Mouse (Mus musculus): ENCODE results near the gene Magi3.
A peak's percentile ranks its signal among the peaks of the same experiment; 100 is the strongest.

Magi3 gene

DNA sequence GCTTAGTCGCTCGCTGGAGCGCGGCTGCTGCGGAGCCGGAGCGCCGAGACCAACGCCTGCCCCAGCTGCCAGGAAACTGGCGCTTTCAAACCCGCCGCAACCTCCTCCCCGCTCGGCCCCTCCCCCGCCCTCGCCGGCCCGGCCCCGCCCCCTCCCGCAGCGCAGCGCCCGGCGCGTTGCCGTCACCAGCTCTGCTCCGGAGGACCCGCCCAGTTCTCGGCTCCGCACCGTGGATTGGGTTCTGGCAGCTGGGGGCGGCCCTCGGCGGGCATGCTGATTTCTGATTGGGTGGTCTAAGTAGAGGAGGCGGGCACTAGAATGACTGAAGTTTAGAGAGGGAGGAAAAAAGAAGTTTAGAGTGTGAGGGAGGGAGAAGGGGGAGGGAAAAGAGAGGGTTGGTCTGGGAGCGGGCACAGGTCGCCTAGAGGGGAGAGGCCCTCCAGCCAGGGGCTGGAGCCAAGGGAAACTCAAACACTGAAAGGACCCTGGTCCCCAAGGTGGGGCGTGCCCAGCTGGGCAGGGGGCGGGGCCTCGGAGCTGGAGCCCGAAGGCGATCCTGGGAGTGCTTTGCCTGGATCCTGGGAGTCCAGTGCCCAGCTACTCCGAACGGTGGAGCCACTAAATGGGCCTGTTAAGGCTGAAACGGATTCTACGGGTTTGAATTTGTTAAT is at the start of gene Magi3:
Gene Magi3, minus strand, starts transcription at position 80 of the 671 bp plus-strand sequence.
- DNase-seq (ENCODE audit: low read depth, low spot score) = peak; percentile 94

GRCm38 (mm10) chr3:104264530-104265145 is 44.5 kb upstream of the Magi3 start:
- DNase-seq (ENCODE audit: low read depth, low spot score) = no peak

DNA sequence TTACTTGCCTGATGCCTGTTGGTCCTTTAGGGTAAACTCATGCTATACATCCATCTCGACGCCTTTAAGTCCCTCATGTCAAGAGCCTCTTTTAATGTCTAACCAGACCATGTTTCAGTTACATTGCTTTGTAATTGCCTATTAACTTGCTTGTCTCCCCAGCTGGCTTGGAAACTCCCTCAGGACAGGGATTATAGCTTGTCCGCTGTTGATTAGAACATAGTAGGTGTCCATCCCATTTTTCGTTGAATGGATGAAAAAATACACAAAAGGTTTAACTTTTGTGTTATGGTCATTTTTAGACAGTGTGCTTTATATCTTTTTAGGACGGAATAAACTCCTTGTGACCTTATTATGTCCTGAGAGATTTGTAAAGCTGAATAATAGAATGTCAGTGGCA is 40.0 kb upstream of the Magi3 start:
- no peak for DNase-seq (ENCODE audit: low read depth, low spot score)

DNA sequence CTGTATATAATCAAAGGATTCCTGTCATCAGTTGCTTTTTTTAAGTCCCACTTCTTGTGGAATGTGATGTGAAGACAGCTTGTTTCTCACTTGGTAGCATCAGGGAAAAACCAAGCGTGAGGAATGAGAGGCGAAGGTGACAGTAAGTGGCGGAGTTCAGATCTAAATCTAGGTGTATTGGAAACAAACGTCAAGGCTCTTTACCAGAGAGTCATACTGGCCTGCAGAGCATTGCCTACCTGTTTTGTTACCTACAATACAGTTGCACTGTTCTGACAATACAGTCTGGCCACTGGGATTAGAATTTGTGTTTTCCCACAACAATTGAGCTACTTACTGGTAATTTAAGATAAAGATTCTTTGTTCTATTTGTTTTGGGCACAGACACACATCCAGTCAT is 39.0 kb upstream of the Magi3 start:
- no peak for DNase-seq (ENCODE audit: low read depth, low spot score)

- DNase-seq (ENCODE audit: low read depth, low spot score) = no peak
Measured at GRCm38 (mm10) chr3:104257041-104257440, 36.9 kb upstream of the Magi3 start.

DNA sequence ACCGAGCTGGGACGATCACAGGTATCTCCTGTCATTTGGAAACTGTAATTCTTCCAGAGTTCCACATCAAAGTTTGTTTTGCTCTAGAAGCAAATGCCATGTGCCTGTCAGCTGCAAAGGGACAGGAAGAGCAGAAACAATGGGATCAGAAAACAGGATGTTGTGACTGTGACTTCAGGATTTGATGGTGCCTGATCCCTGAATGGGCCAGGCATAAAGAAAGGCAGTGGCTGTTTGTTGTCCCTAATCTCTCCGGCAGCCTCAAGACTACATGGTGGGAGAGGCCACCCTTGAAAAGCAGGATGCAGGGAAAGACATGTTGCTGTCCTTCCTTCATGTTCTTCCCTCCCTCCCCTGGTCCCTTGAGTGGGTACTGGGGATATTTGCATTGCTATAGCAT is 33.6 kb upstream of the Magi3 start:
- no peak for DNase-seq (ENCODE audit: low read depth, low spot score)

DNA sequence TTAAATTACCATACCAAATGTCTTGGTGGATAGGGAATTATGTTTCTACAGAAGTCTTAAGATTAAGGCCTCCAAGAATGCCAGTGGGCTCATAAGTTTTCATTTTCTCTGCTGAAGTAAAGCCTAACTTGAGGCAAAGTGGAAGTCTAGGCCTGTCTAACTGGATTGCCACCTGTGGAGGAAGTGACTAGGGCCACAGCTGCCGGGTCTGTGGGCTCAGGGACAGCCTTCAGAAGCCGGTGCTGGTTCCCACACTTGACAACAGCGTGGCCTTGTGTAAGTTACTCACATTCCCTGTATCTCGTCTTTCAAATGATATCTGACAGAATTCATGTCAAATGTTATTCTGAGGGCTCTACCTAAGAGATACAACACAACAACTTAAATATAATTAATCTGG is 27.7 kb upstream of the Magi3 start:
- no peak for DNase-seq (ENCODE audit: low read depth, low spot score)

DNA sequence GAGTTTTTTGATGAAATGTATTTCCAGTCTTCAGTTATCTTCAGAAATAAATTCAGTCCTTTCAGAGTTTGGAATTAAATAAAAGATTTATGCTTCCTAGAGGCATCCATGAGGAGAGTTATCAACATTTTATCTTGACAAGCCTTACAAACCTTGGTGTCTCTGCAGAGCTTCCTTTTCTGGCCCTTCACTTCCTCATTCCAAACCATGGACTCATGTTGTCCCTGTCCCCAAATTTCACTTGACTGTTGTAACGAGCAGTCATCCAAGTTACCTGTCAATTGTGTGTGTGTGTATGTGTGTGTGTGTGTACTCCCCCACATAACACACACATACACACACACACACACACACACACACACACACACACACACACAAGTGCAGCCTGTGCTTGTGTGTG is 26.9 kb upstream of the Magi3 start:
- no peak for DNase-seq (ENCODE audit: low read depth, low spot score)

DNA sequence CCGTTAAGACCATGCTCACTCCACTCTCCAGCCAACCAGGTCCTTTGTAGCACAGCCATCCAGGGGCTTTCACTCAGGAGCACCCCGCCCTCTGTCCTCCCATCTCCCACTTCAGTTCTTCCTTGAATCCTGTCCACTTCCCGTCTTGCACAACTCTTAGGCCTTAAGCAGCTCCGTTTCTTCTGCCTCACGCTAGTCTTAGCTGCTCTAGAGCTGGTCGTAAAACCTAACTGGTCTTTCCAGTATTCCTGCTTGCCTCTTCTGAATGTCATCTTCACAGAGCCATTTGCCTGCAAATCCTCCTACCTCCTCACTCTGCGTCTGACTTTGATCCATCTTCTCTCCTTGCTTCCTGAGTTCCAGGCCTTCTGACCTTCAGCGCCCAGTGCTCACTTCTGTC is 24.2 kb upstream of the Magi3 start:
- no peak for DNase-seq (ENCODE audit: low read depth, low spot score)

GRCm38 (mm10) chr3:104243972-104244371 is 23.8 kb upstream of the Magi3 start:
- DNase-seq (ENCODE audit: low read depth, low spot score) = no peak

DNA sequence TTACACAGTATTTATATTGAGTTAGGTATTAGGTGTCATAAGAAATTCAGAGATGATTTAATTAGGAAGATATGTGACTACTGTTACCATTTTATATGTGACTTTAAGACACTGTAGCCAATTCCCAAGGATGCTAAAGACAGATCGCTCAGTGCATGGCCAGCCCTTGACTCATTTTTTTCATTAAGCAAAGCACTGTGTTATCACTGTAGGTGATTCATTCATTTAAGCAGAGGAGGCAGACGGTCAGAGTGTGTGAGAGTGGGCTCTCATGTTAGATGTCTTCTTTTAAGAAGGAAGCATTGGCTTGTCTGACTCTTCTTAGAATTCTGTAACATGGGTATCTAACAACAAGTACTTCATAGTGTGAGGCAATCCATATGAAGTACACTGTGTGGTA is 19.6 kb upstream of the Magi3 start:
- no peak for DNase-seq (ENCODE audit: low read depth, low spot score)

GRCm38 (mm10) chr3:104239376-104239775 is 19.2 kb upstream of the Magi3 start:
- no peak for DNase-seq (ENCODE audit: low read depth, low spot score)

DNA sequence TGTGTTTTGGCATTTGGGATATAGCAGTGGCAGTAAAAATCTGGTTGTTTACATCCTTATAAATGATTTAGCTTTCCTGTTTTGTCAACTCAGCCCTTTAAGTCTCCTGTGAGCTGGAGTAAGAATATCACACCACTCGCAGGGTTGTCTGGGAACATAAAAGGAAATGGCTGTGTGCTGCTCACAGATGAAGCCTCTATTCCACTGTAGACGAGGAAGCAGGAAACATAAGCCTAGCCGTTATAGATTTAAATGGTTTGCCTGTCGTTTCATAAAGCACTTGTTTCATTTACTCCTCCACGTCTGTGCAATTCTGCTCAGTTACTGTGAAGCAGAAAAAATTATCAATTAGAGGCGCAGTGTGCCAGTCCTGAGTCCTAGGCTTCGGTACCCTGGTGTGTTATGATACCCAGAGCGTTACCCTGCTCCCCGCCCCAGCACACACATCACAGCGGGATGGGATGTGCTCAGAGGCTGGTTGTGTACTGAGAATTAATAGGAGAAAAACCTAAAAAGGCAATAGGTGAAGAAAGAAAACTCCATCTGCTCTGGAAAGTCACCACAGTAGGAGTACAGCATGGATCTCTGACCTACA is 17.8 kb upstream of the Magi3 start:
- DNase-seq (ENCODE audit: low read depth, low spot score) = no peak

- no peak for DNase-seq (ENCODE audit: low read depth, low spot score)
Measured at GRCm38 (mm10) chr3:104236029-104236428, 15.9 kb upstream of the Magi3 start.

GRCm38 (mm10) chr3:104235099-104235498 is 14.9 kb upstream of the Magi3 start:
- no peak for DNase-seq (ENCODE audit: low read depth, low spot score)

DNA sequence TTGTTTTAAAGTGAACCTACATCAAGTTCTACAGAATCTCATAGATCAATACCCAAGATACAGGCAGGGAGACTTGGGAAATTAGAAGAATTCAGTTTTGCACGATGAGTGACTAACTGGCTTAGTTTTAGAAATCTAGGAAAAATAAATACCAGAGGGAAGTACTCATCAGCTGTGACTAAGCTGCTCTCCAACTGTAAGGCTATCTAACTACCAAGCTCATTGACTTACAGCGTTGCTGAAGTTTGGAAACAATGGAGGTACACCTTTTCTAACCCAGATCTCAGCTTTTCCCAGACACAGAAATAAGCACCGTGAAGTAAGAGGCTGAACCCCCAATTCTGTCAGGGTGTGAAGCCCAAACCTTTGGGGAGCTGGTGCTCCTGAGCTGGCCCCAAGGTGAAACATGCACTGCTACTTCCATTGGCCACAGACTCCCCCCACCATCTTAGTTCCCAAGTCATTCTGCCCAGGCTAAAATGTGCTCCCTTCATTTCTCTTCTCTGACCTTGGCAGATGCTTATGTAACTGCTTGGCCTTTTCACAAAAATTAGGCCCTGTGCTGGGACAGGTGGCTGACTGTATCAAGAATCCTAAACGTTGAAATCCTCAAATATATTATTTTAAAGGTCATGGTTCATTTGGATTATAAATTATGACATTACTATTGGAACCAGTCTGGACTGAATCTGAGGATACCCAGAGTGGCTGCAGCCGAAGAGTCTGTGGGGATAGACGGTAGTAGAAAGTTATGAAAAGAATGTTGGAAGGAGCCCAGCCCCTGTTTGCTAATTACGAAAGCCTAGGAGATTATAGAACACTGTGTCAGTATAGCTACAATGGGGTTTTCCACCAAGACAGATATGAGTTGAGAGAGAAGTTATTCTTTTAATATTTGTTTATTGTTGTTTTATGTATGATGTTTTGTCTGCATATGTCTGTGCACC is 13.5 kb upstream of the Magi3 start:
- no peak for DNase-seq (ENCODE audit: low read depth, low spot score)

DNA sequence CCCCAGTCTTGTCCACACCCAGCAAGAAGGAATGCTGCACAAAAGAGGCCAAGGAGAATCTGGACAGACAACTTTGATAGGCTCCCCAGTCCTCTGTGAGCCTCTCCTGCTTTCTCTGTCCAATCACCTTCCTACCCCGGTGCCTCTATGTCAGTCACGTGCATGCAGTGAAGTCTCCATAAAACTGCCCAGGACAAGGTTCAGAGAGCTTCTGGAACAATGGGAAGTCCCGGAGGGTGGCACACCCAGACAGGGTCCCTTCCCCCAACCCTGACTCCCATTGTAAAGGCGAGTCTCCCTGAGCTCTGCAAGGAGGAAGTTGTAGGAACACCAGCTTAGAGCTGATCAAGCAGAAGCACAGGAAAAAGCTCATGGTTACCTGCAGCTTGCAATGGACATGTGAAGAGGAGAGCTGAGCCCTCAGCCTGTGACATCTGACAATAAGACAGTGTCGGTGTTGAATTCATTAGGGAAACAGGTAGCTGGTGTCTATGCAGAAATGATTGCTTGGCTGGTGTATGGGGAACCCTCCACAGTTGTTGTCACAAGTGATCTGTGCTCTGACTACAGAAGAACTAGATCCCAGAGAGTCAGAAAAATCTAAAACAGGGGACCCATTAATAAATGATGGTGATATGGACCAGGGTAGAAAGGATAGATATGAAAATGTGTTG is 7.4 kb upstream of the Magi3 start:
- no peak for DNase-seq (ENCODE audit: low read depth, low spot score)

DNA sequence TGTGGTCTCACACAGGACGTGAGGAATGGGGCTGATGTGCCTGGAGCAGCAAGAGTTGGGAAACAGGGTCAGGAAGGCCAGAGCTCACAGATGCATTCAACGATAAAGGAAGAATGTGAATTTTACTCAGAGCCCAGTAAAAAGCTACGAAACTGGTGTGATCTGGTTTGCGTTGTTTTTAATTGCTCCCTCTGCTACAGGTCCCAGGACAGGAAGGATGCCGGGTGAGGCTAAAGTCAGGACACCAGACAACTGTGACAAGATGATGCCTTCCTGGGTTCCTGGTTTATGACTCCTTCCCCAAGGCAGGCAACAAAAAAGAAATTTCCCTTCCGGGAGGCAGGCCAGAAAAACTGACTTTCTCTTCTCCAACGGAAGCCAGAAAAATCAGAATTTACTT is 6.6 kb upstream of the Magi3 start:
- no peak for DNase-seq (ENCODE audit: low read depth, low spot score)

GRCm38 (mm10) chr3:104221156-104221555 is 982 bp upstream of the Magi3 start:
- no peak for DNase-seq (ENCODE audit: low read depth, low spot score)

DNA sequence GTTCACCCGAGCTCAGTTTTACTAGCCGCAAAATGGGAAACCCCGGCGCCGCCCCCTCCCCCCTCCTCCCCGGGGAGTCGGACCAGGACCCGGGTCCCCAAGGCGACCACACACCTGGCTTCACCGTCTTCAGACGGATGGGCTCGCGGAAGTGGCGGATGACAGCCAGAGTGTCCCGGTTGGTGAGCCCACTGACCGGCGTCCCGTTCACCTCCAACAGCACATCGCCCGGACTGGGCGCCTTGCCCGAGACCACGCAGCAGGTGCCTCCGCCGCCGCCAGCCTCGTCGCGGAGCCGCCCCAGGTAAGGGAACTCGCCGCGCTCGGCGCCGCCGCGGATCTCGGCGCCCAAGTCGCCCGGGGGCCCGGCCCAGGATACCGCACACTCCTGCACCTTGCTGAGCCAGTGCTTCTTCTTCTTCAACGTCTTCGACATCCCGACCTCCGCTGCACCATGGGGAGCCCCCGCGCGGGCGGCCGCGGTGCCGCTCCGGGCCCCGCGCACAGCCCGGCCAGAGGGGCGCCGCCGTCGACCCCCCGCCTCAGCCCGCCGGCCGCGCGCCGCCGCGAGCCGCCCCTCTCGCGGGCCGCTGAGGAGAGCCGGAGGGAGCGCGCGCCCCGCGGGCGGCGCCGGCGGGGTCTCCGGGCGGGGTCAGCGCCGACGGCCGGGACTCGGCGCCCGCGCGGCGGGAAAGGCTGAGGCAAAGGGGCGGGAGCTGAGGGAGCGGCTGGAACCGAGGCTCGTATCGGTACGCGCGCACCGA is 461 bp downstream of the Magi3 start:
- no peak for DNase-seq (ENCODE audit: low read depth, low spot score)

- no peak for DNase-seq (ENCODE audit: low read depth, low spot score)
Measured at GRCm38 (mm10) chr3:104218926-104219325, 1.2 kb downstream of the Magi3 start.

All from retina, postnatal 7 days (tissue).